Mouse (Mus musculus): ENCODE measurements around the gene Kctd20. TPM values are rescaled to one million over a fixed set of nuclear protein-coding genes. Genes with fewer than 3 reads are reported as not detected.

Kctd20 gene
- 97.3 and 97.9 TPM in 2 replicates for polyA plus RNA-seq (2015; fragmentation: Nextera tagmentation; extraction: Ambion mirVana)

DNA sequence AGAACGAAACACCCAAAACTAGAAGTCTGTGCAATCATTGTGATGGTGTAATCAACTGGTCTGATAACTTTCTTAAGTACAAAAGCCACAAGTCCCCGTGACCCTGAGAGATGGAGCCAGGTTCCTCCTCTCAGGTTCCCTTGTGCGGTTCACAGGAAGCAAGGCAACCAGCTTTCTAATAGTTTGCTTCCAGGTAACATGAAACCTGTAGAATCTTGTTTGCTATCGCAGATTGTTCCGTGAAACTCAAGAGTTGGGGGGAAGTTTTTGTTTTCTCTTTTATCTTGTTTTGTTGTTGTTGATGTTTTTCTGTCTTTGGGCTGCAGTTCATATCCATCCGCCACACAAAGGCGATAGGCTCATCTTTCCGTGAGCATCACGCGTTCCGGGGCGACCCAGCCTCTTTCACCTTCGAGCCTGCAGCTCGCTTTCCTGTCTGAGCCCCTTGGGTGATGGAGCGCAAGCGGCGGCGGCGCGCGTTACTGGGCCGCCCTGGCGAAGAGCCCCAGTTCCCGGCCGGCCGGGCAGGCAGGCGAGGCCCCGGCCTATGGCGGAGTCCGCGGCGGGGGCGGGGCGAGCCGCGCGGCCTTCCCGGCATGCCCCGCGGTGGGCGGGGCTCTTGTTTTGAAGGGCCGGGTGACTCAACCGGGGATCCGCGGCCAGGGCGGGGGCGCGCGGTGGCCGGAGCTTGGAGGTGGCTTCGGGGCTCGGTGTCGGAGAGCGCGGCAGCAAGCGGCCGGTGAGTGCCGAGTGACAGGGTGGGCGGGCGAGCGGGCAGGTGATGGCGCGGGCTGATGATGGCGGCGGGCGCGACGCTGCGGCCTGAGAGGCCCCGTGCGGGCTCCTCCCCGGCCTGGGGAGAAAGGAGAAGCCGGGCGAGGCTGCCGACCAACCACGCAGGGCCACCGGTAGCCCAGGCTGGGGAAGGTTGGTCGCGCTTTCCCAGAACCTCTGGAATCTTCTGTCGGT lies at the start of gene Kctd20:
Kctd20 (plus strand) TSS at position 120 of the 969 bp plus-strand sequence.
- Histone ChIP-seq H3K9me3 (0 out of 2 replicates have a peak, but pooled peaks cover 4% of the 10 kb centered on the region), H3K4me2 (replicated peaks) (peak within 1 kb of the TSS; percentile 85), H3K4me3 (replicated peaks) (peak within 1 kb of the TSS; percentile 58), H3K27ac (peak within 1 kb of the TSS; percentile 93), H3K9ac (replicated peaks) (peak within 1 kb of the TSS; percentile 76), H3K4me1 (replicated peaks) (peaks cover 22% of the 10 kb centered on the region), H3K36me3 (0 out of 2 replicates have a peak, but pooled peaks cover 4% of the 10 kb centered on the region), H3K27me3 (no peaks in the 10 kb centered on the region)
- peak; percentile 95 for ATAC-seq
- WGBS, result 1% methylated on average over 65 of the region's 80 CpGs

DNA sequence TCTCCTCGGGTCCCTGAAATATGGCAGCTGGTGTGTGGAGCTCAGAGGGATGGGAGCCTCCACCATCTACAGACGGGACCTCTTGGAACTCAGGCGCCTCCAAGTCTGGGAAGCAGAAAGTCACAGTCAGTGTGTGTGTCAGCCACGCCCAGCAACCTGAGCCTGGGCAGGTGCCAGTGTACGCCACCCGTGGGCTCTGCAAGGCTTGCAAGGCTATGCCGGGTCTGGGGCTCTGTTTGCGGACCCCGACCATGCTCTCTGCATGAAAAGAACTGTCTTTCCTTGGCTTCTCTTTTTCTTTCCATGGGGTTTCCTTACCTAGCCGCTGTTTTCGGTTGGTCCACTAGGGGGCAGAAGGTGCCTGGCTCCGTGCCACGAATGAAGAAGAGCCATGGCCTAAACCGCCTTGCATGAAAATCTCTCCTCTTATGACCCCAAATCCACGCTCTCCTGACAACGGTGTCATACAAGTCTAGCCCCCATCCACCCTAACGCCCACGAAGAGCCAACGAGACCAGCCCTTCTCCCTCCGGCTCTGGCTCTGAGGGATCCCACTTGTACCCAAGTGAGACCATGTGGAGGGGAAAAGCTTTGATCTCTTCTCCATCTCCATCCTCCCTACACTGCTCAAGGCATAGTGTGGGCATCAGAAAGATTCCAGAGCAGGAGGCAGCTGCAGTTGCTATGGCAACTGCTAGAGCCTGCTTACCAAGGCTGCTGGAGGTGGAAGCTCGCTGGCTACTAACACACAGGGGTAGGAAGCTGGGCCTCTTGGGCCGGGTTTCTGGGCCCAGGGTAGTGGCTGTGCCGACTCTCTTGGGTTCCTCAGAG lies 47.0 kb upstream of the Kctd20 start:
- ATAC-seq, result peak; percentile 94

DNA sequence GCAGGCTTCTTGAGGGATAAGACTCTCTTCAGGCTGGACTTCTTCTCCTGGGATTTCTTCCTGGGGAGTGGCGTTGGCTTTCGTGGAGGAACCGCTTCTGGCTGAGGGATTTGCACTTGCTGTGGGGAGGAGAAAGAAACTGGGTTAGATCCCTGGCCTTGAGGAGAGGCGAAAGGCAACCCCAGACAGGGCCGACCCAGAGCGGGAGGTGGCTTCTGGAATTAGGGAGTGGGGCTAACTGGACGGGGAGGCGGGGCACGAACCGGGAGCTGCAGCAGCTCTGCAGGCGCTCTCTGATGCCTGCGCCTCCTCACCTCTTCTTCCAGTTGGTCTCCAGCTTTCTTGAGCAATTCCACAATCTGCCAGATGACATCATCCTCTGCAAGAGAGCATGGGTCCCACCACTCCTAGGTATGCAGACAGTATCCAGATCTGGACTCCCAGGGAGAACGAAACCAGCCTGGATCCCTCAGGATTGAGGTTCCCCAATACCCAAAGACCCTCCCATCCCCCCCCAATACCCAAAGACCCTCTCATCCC lies 46.3 kb upstream of the Kctd20 start:
- Histone ChIP-seq H3K36me3 (no peaks in the 10 kb centered on the region), H3K9me3 (no peaks in the 10 kb centered on the region), H3K4me3 (replicated peaks) (no peak overlapping the region), H3K4me2 (replicated peaks) (peak overlapping the region; percentile 1), H3K27me3 (peaks cover 14% of the 10 kb centered on the region), H3K9ac (replicated peaks) (0 out of 2 replicates have a peak overlapping the region, but pooled peaks have one; percentile 20), H3K4me1 (replicated peaks) (peaks cover 22% of the 10 kb centered on the region), H3K27ac (peak overlapping the region; percentile 79)
- 57% methylated on average over 13 of the region's 13 CpGs for WGBS
- peak; percentile 53 for ATAC-seq

More for the DNA sequence above, 47.0 kb upstream of the Kctd20 start:
- Histone ChIP-seq H3K4me3 (replicated peaks) (no peak overlapping the region), H3K4me2 (replicated peaks) (peak overlapping the region; percentile 1), H3K27me3 (peaks cover 8% of the 10 kb centered on the region), H3K27ac (peak overlapping the region; percentile 79), H3K36me3 (no peaks in the 10 kb centered on the region), H3K9me3 (no peaks in the 10 kb centered on the region), H3K4me1 (replicated peaks) (peaks cover 22% of the 10 kb centered on the region), H3K9ac (replicated peaks) (0 out of 2 replicates have a peak overlapping the region, but pooled peaks have one; percentile 20)
- 20% methylated on average over 23 of the region's 23 CpGs for WGBS

DNA sequence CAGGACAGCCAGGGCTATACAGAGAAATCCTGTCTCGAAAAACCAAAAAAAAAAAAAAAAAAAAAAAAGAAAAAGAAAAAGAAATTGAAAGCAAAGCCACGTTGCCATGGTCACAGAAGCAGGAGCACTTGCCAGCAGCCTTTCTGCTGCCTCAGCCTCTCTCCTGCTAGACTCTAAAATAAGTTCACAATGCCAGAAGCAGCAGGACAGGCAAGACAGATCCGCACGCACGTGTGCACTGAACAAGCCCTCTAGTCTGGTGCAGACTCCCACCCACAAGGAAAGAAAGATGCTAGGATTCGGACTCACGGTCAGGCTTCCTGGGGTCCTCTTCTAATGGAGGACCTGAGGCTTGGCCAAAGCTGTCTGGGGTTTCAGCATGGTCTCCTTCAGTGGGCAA lies 43.8 kb upstream of the Kctd20 start:
- 66% methylated on average over 6 of the region's 7 CpGs for WGBS

GRCm38 (mm10) chr17:28909252-28909941 lies 42.4 kb upstream of the Kctd20 start:
- Histone ChIP-seq H3K4me1 (replicated peaks) (peaks cover 19% of the 10 kb centered on the region), H3K9ac (replicated peaks) (no peak overlapping the region), H3K4me2 (replicated peaks) (peak overlapping the region; percentile 39), H3K4me3 (replicated peaks) (peak overlapping the region; percentile 19; the same call in 1 of the 2 replicates), H3K27ac (no peak overlapping the region), H3K9me3 (no peaks in the 10 kb centered on the region), H3K27me3 (peaks cover 14% of the 10 kb centered on the region), H3K36me3 (no peaks in the 10 kb centered on the region)
- ATAC-seq, result no peak
- 7% methylated on average over 29 of the region's 29 CpGs for WGBS

More for the DNA sequence above, 43.8 kb upstream of the Kctd20 start:
- H3K4me3 ChIP-seq (replicated peaks), result no peak overlapping the region
- peaks cover 22% of the 10 kb centered on the region for H3K4me1 ChIP-seq (replicated peaks)
- H3K27me3 ChIP-seq, result peaks cover 14% of the 10 kb centered on the region
- no peak overlapping the region for H3K9ac ChIP-seq (replicated peaks)
- no peak for ATAC-seq
- H3K36me3 ChIP-seq, result no peaks in the 10 kb centered on the region
- H3K4me2 ChIP-seq (replicated peaks), result no peak overlapping the region
- H3K27ac ChIP-seq, result no peak overlapping the region
- no peaks in the 10 kb centered on the region for H3K9me3 ChIP-seq

DNA sequence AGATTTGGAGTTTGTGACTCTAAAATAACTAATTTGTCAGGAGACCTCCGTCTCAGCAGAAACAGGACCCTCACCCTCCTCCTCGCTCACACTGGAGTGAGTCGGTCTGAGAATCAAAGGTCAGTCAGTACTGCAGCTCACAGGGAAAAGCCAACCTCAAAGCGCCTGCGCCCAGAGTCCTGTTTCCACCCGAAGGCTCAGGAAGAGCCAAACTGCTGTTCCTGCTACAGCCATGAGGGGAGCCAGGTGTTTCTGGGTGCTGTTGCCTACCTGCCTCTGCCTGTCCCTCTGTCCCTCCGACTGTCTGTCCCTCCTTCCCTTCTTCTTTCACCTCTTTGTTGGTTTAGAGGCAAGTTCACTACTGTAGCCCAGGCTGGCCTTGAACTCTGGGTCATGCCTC lies 41.6 kb upstream of the Kctd20 start:
- H3K9me3 ChIP-seq, result no peaks in the 10 kb centered on the region
- no peak overlapping the region for H3K9ac ChIP-seq (replicated peaks)
- WGBS, result 24% methylated on average over 7 of the region's 7 CpGs
- no peak for ATAC-seq
- no peaks in the 10 kb centered on the region for H3K36me3 ChIP-seq
- peaks cover 11% of the 10 kb centered on the region for H3K4me1 ChIP-seq (replicated peaks)
- peaks cover 14% of the 10 kb centered on the region for H3K27me3 ChIP-seq
- H3K4me3 ChIP-seq (replicated peaks), result no peak overlapping the region
- H3K27ac ChIP-seq, result no peak overlapping the region
- H3K4me2 ChIP-seq (replicated peaks), result no peak overlapping the region

- WGBS, result 79% methylated on average over 5 of the region's 5 CpGs
- no peak overlapping the region for H3K4me3 ChIP-seq (replicated peaks)
- peaks cover 7% of the 10 kb centered on the region for H3K4me1 ChIP-seq (replicated peaks)
- ATAC-seq, result no peak
- H3K9ac ChIP-seq (replicated peaks), result no peak overlapping the region
- no peaks in the 10 kb centered on the region for H3K36me3 ChIP-seq
- H3K27me3 ChIP-seq, result peaks cover 14% of the 10 kb centered on the region
- H3K4me2 ChIP-seq (replicated peaks), result no peak overlapping the region
- H3K27ac ChIP-seq, result no peak overlapping the region
- no peaks in the 10 kb centered on the region for H3K9me3 ChIP-seq
Measured at GRCm38 (mm10) chr17:28913200-28913599, 38.5 kb upstream of the Kctd20 start.

DNA sequence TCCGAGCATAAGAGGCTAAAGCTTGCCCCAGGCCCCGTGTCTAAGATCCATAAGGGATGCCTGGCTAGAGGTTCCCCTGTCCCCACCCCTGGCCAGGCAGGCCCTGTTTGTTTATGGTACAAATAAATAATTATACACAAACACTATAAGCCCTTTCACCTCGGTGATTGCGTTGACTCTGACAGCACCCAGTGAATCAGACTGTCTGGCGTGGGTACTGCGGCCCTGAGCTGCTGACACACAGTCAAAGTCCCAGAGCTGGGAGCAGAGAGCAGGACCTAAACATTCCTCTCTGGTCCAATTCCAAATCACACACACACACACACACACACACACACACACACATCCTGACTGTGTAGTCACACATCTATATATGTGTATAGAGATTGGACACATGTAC lies 37.8 kb upstream of the Kctd20 start:
- WGBS, result 85% methylated on average over 6 of the region's 6 CpGs
- no peak overlapping the region for H3K4me3 ChIP-seq (replicated peaks)
- peaks cover 14% of the 10 kb centered on the region for H3K27me3 ChIP-seq
- ATAC-seq, result no peak
- peaks cover 7% of the 10 kb centered on the region for H3K4me1 ChIP-seq (replicated peaks)
- no peaks in the 10 kb centered on the region for H3K36me3 ChIP-seq
- no peaks in the 10 kb centered on the region for H3K9me3 ChIP-seq
- no peak overlapping the region for H3K4me2 ChIP-seq (replicated peaks)
- no peak overlapping the region for H3K9ac ChIP-seq (replicated peaks)
- no peak overlapping the region for H3K27ac ChIP-seq

- peaks cover 3% of the 10 kb centered on the region; the same call in 1 of the 2 replicates for H3K27me3 ChIP-seq
- WGBS, result 61% methylated on average over 12 of the region's 12 CpGs
- no peak within 1 kb of the TSS for H3K27ac ChIP-seq
- H3K4me1 ChIP-seq (replicated peaks), result no peaks in the 10 kb centered on the region
- ATAC-seq, result no peak
- no peak within 1 kb of the TSS for H3K9ac ChIP-seq (replicated peaks)
- no peaks in the 10 kb centered on the region for H3K36me3 ChIP-seq
- H3K9me3 ChIP-seq, result no peaks in the 10 kb centered on the region
- H3K4me2 ChIP-seq (replicated peaks), result no peak within 1 kb of the TSS
- H3K4me3 ChIP-seq (replicated peaks), result no peak within 1 kb of the TSS
Measured at GRCm38 (mm10) chr17:28915060-28915628, 36.6 kb upstream of the Kctd20 start, which contains the start of gene 4930539E08Rik. Gene 4930539E08Rik (minus strand): TSS chr17:28915324.

DNA sequence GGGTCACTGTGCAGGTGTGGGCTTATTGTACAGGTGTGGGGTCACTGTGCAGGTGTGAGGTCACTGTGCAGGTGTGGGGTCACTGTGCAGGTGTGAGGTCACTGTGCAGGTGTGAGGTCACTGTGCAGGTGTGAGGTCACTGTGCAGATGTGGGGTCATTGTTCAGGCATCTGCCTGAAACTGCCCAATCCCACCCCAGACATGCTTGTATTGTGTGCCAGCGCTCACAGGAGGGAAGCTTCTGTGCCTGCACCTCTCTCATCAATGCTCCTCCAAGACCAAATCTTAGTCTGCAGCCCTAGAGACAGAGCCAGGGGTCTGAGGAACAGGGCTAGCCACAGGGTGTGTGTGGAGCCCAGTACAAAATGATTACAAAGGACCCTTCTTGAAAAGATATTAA lies 35.2 kb upstream of the Kctd20 start:
- H3K9me3 ChIP-seq, result no peaks in the 10 kb centered on the region
- no peak overlapping the region for H3K4me2 ChIP-seq (replicated peaks)
- no peak for ATAC-seq
- 96% methylated on average over 1 of the region's 1 CpGs for WGBS
- H3K4me1 ChIP-seq (replicated peaks), result no peaks in the 10 kb centered on the region
- H3K9ac ChIP-seq (replicated peaks), result no peak overlapping the region
- H3K36me3 ChIP-seq, result no peaks in the 10 kb centered on the region
- no peak overlapping the region for H3K27ac ChIP-seq
- no peak overlapping the region for H3K4me3 ChIP-seq (replicated peaks)
- H3K27me3 ChIP-seq, result no peaks in the 10 kb centered on the region

- no peaks in the 10 kb centered on the region for H3K9me3 ChIP-seq
- no peak overlapping the region for H3K27ac ChIP-seq
- H3K4me1 ChIP-seq (replicated peaks), result no peaks in the 10 kb centered on the region
- H3K27me3 ChIP-seq, result no peaks in the 10 kb centered on the region
- H3K4me3 ChIP-seq (replicated peaks), result no peak overlapping the region
- no peak overlapping the region for H3K4me2 ChIP-seq (replicated peaks)
- no peak overlapping the region for H3K9ac ChIP-seq (replicated peaks)
- ATAC-seq, result no peak
- WGBS, result 60% methylated on average over 8 of the region's 8 CpGs
- no peaks in the 10 kb centered on the region for H3K36me3 ChIP-seq
Measured at GRCm38 (mm10) chr17:28921086-28921485, 30.7 kb upstream of the Kctd20 start.

All from midbrain, embryonic 13.5 days (tissue).